Mouse (Mus musculus) right cerebral cortex, postnatal 25 days (tissue): Measurements from ENCODE around the gene Btbd16.

Experiments
- DNase-seq: peaks from one replicate; pipeline ENCODE4 v3.0.0; 2022

Gene Btbd16

GRCm38 (mm10) chr7:130819624-130820023 lies 45.8 kb downstream of the Btbd16 start:
- DNase-seq = no peak

- no peak for DNase-seq
Observed at GRCm38 (mm10) chr7:130823992-130824391, 50.1 kb downstream of the Btbd16 start.

- no peak for DNase-seq
Observed at GRCm38 (mm10) chr7:130826343-130826742, 52.5 kb downstream of the Btbd16 start.

- DNase-seq = no peak
Observed at GRCm38 (mm10) chr7:130827431-130827830, 53.6 kb downstream of the Btbd16 start.

- no peak for DNase-seq
Observed at GRCm38 (mm10) chr7:130827844-130828403, 54.1 kb downstream of the Btbd16 start.

- DNase-seq = no peak
Observed at GRCm38 (mm10) chr7:130828475-130828874, 54.6 kb downstream of the Btbd16 start.

- DNase-seq = no peak
Observed at GRCm38 (mm10) chr7:130831586-130831985, 57.7 kb downstream of the Btbd16 start.

- DNase-seq = no peak
Observed at GRCm38 (mm10) chr7:130834299-130834698, 60.4 kb downstream of the Btbd16 start.

GRCm38 (mm10) chr7:130834958-130835861 lies 61.3 kb downstream of the Btbd16 start:
- DNase-seq = no peak

GRCm38 (mm10) chr7:130836066-130836465 lies 62.2 kb downstream of the Btbd16 start:
- no peak for DNase-seq

GRCm38 (mm10) chr7:130837941-130838657 lies 64.2 kb downstream of the Btbd16 start:
- DNase-seq = no peak

- DNase-seq = no peak
Observed at GRCm38 (mm10) chr7:130838658-130839025, 64.8 kb downstream of the Btbd16 start.

- DNase-seq = no peak
Observed at GRCm38 (mm10) chr7:130839380-130840100, 65.7 kb downstream of the Btbd16 start.

GRCm38 (mm10) chr7:130847164-130847718 lies 73.4 kb downstream of the Btbd16 start:
- DNase-seq = no peak

GRCm38 (mm10) chr7:130854684-130855292 lies 80.9 kb downstream of the Btbd16 start:
- DNase-seq = no peak

GRCm38 (mm10) chr7:130855681-130856080 lies 81.8 kb downstream of the Btbd16 start:
- DNase-seq = no peak

- DNase-seq = no peak
Observed at GRCm38 (mm10) chr7:130857973-130858372, 84.1 kb downstream of the Btbd16 start.

GRCm38 (mm10) chr7:130859926-130860325 lies 86.1 kb downstream of the Btbd16 start:
- DNase-seq = no peak

- no peak for DNase-seq
Observed at GRCm38 (mm10) chr7:130860721-130861142, 86.9 kb downstream of the Btbd16 start.

- no peak for DNase-seq
Observed at GRCm38 (mm10) chr7:130862501-130862900, 88.6 kb downstream of the Btbd16 start.

- DNase-seq = no peak
Observed at GRCm38 (mm10) chr7:130864711-130865110, 90.8 kb downstream of the Btbd16 start.
